Mouse (Mus musculus): ENCODE measurements around the gene Kdm6b.

The Kdm6b gene

GRCm38 (mm10) chr11:69413221-69414181 is at the start of gene Kdm6b:
Kdm6b (minus strand) TSS chr11:69413675.
- DNase-seq: peak; percentile 88 to 90

GRCm38 (mm10) chr11:69461568-69461967 is 48.1 kb upstream of the Kdm6b start:
- DNase-seq: no peak

GRCm38 (mm10) chr11:69459883-69460282 is 46.4 kb upstream of the Kdm6b start:
- no peak for DNase-seq

GRCm38 (mm10) chr11:69457006-69457579 is 43.6 kb upstream of the Kdm6b start:
- DNase-seq: peak; percentile 10 to 13

- DNase-seq: no peak
Measured at GRCm38 (mm10) chr11:69452114-69452867, 38.8 kb upstream of the Kdm6b start.

- DNase-seq: no peak
Measured at GRCm38 (mm10) chr11:69447299-69447698, 33.8 kb upstream of the Kdm6b start.

- DNase-seq: no peak
Measured at GRCm38 (mm10) chr11:69443328-69443727, 29.9 kb upstream of the Kdm6b start.

- no peak for DNase-seq
Measured at GRCm38 (mm10) chr11:69437291-69437690, 23.8 kb upstream of the Kdm6b start.

- DNase-seq: no peak
Measured at GRCm38 (mm10) chr11:69433189-69433588, 19.7 kb upstream of the Kdm6b start.

- peak in 1 of 2 experiments; percentile 11 for DNase-seq
Measured at GRCm38 (mm10) chr11:69432640-69432982, 19.1 kb upstream of the Kdm6b start.

GRCm38 (mm10) chr11:69431829-69432639 is 18.6 kb upstream of the Kdm6b start:
- peak; percentile 89 to 91 for DNase-seq

GRCm38 (mm10) chr11:69430631-69431030 is 17.2 kb upstream of the Kdm6b start:
- DNase-seq: no peak

- DNase-seq: peak; percentile 37 to 61
Measured at GRCm38 (mm10) chr11:69429313-69429712, 15.8 kb upstream of the Kdm6b start.

GRCm38 (mm10) chr11:69428751-69429150 is 15.3 kb upstream of the Kdm6b start:
- DNase-seq: no peak

- DNase-seq: no peak
Measured at GRCm38 (mm10) chr11:69426246-69426645, 12.8 kb upstream of the Kdm6b start.

- no peak for DNase-seq
Measured at GRCm38 (mm10) chr11:69423885-69424284, 10.4 kb upstream of the Kdm6b start.

- DNase-seq: no peak
Measured at GRCm38 (mm10) chr11:69422842-69423241, 9.4 kb upstream of the Kdm6b start.

- peak in 1 of 2 experiments; percentile 24 for DNase-seq
Measured at GRCm38 (mm10) chr11:69421131-69421977, 7.9 kb upstream of the Kdm6b start.

GRCm38 (mm10) chr11:69420554-69421000 is 7.1 kb upstream of the Kdm6b start:
- DNase-seq: no peak

GRCm38 (mm10) chr11:69419813-69420553 is 6.5 kb upstream of the Kdm6b start:
- peak; percentile 43 to 58 for DNase-seq

GRCm38 (mm10) chr11:69419443-69419812 is 6.0 kb upstream of the Kdm6b start:
- peak; percentile 64 to 78 for DNase-seq

All from cerebellum, postnatal 14 days (tissue).